Mouse (Mus musculus) midbrain, embryonic 14.5 days (tissue): ENCODE data around the gene Tmem59l. TPM values are rescaled to one million over a fixed set of nuclear protein-coding genes. Genes with fewer than 3 reads are reported as not detected.

Experiments
- ATAC-seq: fragments of 200-750 bp; cut with Nextera tagmentation; 2 replicates; pipeline ENCODE4 v1.8.0; 2017; ENCODE audit warnings: moderate number of reproducible peaks, moderate library complexity; ENCODE audit not compliant: low FRiP score, low TSS enrichment
- DNase-seq: peaks from one replicate; pipeline ENCODE4 v3.0.0-alpha.2; 2015
- H3K27ac ChIP-seq: fragments of 300-500 bp; sonication (generic); replicated peaks from 2 replicates; pipeline ENCODE4 v1.5.1; 2014; ENCODE audit warnings: mild to moderate bottlenecking, low read depth, low read length, moderate library complexity
- H3K27me3 ChIP-seq: fragments of 300-500 bp; sonication (generic); 2 replicates; pipeline ENCODE4 v1.6.1; 2014; ENCODE audit warnings: low read length, control low read depth, mixed read lengths; ENCODE audit not compliant: control insufficient read depth, insufficient read depth
- H3K36me3 ChIP-seq: fragments of 300-500 bp; sonication (generic); 2 replicates; pipeline ENCODE4 v1.6.1; 2014; ENCODE audit warnings: low read length, control low read depth; ENCODE audit not compliant: control insufficient read depth, insufficient read depth
- H3K4me1 ChIP-seq: fragments of 300-500 bp; sonication (generic); 2 replicates; pipeline ENCODE4 v1.6.1; 2014; ENCODE audit warnings: mild to moderate bottlenecking, antibody characterized with exemption, low read length, control low read depth; ENCODE audit not compliant: control insufficient read depth, insufficient read depth
- H3K4me2 ChIP-seq: fragments of 300-500 bp; sonication (generic); 2 replicates; pipeline ENCODE4 v1.6.1; 2014; ENCODE audit warnings: mild to moderate bottlenecking, low read length, moderate library complexity
- H3K4me3 ChIP-seq: fragments of 300-500 bp; sonication (generic); replicated peaks from 2 replicates; pipeline ENCODE4 v1.5.1; 2014; ENCODE audit warnings: low read depth, low read length
- H3K9ac ChIP-seq: fragments of 300-500 bp; sonication (generic); replicated peaks from 2 replicates; pipeline ENCODE4 v1.6.1; 2014; ENCODE audit warnings: mild to moderate bottlenecking, low read length, moderate library complexity
- H3K9me3 ChIP-seq: fragments of 300-500 bp; sonication (generic); 2 replicates; pipeline ENCODE4 v1.6.1; 2016; ENCODE audit warnings: low read length, control low read depth, mixed read lengths; ENCODE audit not compliant: control insufficient read depth
- WGBS: fragments of 180-500 bp; shearing (Covaris S2); extraction: QIAGEN DNeasy Blood & Tissue Kit; methylation state at CpG from one replicate; pipeline ENCODE4 v1.1.7; 2014; 5-methylcytosine and 5-hydroxymethylcytosine counted together
- polyA plus RNA-seq: library from polyadenylated mRNA; unstranded; fragments of >200 nt; fragmentation: Nextera tagmentation; extraction: Ambion mirVana; gene quantifications from 2 replicates; pipeline ENCODE4 v1.2.1, GENCODE M21; 2014

The Tmem59l gene
- polyA plus RNA-seq, 1 experiment from 2014 or later, result 104 TPM

DNA sequence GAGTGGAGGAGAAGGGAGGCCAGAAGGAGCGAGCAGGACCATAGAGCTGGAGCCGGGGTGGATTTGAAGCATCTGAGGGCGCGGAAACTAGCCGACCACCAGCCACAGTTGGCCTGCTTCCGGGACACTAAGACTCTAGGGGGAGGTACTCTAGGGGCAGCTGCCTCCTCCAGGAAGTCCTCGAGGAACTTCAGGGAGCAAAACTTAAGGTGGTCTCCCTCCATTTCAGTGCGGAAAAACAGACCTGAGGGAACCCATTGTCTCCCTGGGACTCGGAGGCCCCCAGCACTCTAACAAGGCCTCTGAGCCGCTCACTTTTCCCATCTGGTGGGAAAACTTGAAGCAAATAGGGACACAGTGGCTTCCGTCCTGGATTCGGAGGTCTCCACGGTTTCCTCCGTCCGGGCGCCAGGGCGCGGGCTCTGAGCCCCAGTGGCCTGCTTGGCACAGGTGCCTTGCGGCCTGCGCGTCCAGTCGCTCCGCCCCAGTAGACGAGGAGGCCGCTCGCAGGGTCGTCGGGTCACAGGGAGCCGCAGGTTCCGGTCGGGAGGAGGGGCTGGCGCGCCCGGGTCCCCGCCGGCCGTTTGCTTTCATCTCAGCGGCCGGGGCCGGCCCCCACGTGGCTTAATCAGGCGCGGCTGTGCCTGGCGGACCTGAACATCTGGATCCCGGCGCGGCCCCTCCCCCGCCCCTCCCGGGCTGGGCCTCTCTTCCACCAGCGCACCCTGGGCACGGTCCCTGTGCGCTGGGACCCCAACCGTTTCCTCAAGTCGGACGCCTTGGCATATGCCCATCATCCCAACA is 1.0 kb upstream of the Tmem59l start:
- ATAC-seq, result no peak

DNA sequence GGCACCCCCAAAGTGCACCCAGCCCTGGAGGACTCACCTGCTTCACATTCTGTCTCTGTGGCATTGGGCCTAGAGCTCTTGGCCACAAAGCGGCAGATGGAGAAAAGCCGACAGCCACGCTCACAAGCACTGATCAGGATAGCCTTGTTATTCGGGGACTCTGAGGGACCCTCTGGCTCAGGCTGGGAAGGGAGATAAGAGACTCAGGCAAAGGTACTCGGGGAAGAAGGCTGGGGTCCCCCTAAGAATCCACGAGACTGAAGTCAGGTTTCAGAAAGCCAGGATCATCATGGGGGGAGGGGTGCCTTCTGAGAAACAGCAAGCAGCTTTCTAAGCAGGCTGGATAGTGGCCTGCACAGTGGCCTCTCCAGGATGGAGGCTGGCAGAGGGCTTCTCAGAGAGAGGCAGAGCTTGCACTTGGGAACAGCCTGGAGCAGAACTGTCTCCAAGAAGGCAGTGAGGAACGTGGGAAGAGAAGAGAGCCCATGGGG is 922 bp downstream of the Tmem59l start:
- no peaks in the 10 kb centered on the region for H3K36me3 ChIP-seq
- 41% methylated on average over 7 of the region's 7 CpGs for WGBS
- peaks cover 20% of the 10 kb centered on the region for H3K4me1 ChIP-seq
- no peak for ATAC-seq
- H3K9me3 ChIP-seq, result no peaks in the 10 kb centered on the region
- H3K9ac ChIP-seq, result peak overlapping the region; percentile 70
- H3K27me3 ChIP-seq, result peaks cover 66% of the 10 kb centered on the region
- peak overlapping the region; percentile 78 for H3K4me2 ChIP-seq
- H3K27ac ChIP-seq, result no peak overlapping the region
- peak overlapping the region; percentile 58 for H3K4me3 ChIP-seq
- no peak for DNase-seq

More for the DNA sequence above, 1.0 kb upstream of the Tmem59l start:
- H3K27me3 ChIP-seq, result peaks cover 86% of the 10 kb centered on the region
- peak overlapping the region; percentile 58 for H3K4me3 ChIP-seq
- DNase-seq, result no peak
- no peak overlapping the region for H3K27ac ChIP-seq
- 3% methylated on average over 55 of the region's 55 CpGs for WGBS
- peaks cover 23% of the 10 kb centered on the region for H3K4me1 ChIP-seq
- peak overlapping the region; percentile 34 for H3K9ac ChIP-seq
- no peaks in the 10 kb centered on the region for H3K9me3 ChIP-seq
- H3K4me2 ChIP-seq, result peak overlapping the region; percentile 78
- no peaks in the 10 kb centered on the region for H3K36me3 ChIP-seq

DNA sequence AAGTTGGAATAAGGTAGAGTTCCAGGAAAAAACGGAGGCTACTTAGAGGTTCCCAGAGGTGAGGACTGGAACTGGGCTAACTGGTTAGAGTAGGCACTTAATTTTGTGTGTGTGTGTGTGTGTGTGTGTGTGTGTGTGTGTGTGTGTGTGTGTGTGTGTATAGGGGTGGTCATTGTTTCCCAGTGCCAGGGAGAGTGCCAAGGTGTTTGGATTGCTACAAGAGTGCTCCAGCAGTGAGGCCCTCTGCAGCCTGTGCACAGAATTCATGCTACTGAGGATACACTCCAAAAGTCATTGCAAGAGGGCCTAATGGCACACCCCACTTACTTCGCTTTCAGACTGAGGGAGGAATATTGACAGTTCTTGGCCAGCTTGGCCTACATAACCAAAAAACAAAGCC is 4.2 kb downstream of the Tmem59l start:
- ATAC-seq, result no peak

DNA sequence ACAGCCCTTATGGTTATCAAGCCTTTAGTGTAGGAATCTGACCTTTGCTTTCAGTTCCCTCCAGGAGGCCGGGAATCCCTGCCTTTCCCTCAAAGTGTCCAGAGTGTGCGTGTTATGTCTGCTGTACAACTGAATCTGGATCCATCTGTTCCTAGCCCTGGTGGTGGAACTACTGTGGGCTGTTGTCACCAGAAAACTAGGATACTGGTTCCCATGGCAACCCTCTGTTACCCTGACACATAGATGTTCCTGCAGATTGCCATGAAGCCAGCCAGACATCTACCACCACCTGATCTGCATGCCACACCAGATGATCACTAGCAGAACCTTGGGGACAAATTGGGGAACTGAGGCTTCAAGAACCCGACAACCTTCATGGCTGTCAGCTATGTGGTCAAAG is 5.2 kb downstream of the Tmem59l start:
- H3K27ac ChIP-seq, result no peak overlapping the region
- H3K9ac ChIP-seq, result no peak overlapping the region
- no peak overlapping the region for H3K4me3 ChIP-seq
- H3K27me3 ChIP-seq, result peaks cover 45% of the 10 kb centered on the region
- H3K4me1 ChIP-seq, result peaks cover 9% of the 10 kb centered on the region; the same call in 1 of the 2 replicates
- no peak overlapping the region for H3K4me2 ChIP-seq
- no peaks in the 10 kb centered on the region for H3K36me3 ChIP-seq
- no peak for ATAC-seq
- no peaks in the 10 kb centered on the region for H3K9me3 ChIP-seq
- 90% methylated on average over 3 of the region's 3 CpGs for WGBS
- DNase-seq, result no peak

More for the DNA sequence above, 4.2 kb downstream of the Tmem59l start:
- Histone ChIP-seq H3K4me3 (no peak overlapping the region), H3K27ac (no peak overlapping the region), H3K4me2 (no peak overlapping the region), H3K36me3 (no peaks in the 10 kb centered on the region), H3K9me3 (no peaks in the 10 kb centered on the region), H3K4me1 (peaks cover 6% of the 10 kb centered on the region; the same call in 1 of the 2 replicates), H3K9ac (no peak overlapping the region), H3K27me3 (peaks cover 48% of the 10 kb centered on the region)
- 60% methylated on average over 2 of the region's 2 CpGs for WGBS
- DNase-seq, result no peak

DNA sequence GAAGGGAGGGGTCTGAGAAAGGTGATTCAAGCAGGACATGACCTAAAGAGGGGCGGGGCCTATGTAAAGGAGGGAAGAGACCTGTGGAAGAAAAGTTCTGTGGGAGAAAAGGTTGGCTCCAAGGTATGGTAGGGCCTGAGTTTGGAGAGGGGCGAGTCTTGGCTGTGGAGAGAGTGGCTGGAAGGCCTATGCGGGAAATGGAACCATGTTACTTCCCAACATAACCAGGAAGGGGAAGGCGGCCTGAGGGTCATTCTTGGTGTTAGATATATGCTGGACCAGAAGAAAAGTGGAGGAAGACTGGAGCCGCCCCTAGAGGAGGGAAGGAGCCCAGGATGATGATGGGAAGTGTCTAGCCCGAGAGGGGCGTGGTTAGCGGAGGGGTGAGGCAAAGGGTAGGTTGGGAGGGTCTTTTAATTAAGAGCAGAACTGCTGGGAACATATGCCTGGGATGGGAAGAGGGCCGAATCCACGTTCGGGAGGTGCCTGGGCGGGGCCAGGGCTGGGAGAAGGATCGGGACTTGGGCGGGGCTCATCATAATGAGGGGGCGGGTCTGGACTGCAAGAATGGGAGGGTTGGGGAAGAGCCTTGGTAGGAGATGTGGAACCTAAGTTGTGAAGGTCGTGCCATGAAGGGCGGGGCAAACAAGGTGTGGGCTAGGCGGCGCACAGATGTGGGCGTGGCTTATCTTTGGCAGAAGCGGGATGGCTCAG is 9.7 kb downstream of the Tmem59l start:
- 3% methylated on average over 21 of the region's 21 CpGs for WGBS

DNA sequence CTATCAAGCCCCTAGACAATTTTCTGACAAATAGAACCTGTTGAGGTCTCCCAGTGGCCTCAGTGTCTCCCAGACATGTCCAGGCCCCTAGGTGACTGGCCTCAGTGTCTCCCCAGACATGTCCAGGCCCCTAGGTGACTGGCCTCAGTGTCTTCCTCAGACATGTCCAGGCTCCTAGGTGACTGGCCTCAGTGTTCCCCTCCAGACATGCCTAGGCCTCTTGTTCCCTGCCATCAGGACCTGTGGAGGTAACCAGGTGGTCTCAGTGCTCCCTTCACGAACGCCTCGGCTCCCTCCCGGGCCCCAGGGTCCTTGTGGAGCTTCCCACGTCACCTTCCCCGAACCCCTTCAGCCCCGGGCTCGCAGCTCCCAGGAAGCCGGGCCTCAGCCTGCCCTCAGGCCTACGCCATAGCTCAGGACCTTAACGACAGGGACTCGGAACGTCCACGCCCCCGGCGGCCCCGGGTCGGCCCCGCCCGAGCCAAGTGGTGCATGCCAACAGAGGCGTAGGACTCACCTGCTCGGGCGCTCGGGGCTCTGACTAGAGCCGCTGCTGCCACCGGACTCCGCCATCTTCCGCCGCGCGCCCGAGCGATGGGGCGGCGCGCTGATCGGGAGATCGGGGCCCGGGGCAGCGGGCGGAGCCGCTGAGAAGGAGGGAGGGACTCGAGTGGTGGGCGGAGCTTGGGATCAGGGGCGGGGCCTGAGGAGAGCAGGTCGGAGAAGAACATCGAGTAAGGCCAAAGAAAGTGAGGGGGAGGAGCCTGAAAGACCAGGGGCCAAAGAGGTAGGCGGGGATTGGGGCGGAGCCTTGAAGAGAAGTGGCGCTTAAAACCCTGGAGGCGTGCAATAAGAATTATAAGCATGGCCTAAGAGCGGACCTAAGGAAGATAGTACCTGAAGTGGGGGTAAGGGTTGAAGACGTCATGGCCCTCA is 10.6 kb downstream of the Tmem59l start, which contains the start of gene Klhl26:
Gene Klhl26, minus strand, starts transcription at position 636 of the 936 bp plus-strand sequence.
- no peaks in the 10 kb centered on the region for H3K9me3 ChIP-seq
- H3K4me3 ChIP-seq, result peak within 1 kb of the TSS; percentile 53
- DNase-seq, result peak; percentile 92
- H3K4me1 ChIP-seq, result peaks cover 8% of the 10 kb centered on the region; the same call in 1 of the 2 replicates
- H3K9ac ChIP-seq, result peak within 1 kb of the TSS; percentile 73
- H3K4me2 ChIP-seq, result peak within 1 kb of the TSS; percentile 74
- peaks cover 15% of the 10 kb centered on the region for H3K27me3 ChIP-seq
- H3K27ac ChIP-seq, result 0 out of 2 replicates have a peak within 1 kb of the TSS, but pooled peaks have one; percentile 34
- ATAC-seq, result peak; percentile 88
- WGBS, result under 1% methylated on average over 53 of the region's 53 CpGs
- no peaks in the 10 kb centered on the region for H3K36me3 ChIP-seq

More for the DNA sequence above, 9.7 kb downstream of the Tmem59l start:
- no peak overlapping the region for H3K27ac ChIP-seq
- peak overlapping the region; percentile 74 for H3K4me2 ChIP-seq
- ATAC-seq (peak; percentile 26; the same call in 1 of the 2 replicates), DNase-seq (no peak)
- H3K4me1 ChIP-seq, result peaks cover 8% of the 10 kb centered on the region; the same call in 1 of the 2 replicates
- H3K9ac ChIP-seq, result no peak overlapping the region; the same call in 1 of the 2 replicates
- peak overlapping the region; percentile 53 for H3K4me3 ChIP-seq
- no peaks in the 10 kb centered on the region for H3K9me3 ChIP-seq
- peaks cover 15% of the 10 kb centered on the region for H3K27me3 ChIP-seq
- no peaks in the 10 kb centered on the region for H3K36me3 ChIP-seq

DNA sequence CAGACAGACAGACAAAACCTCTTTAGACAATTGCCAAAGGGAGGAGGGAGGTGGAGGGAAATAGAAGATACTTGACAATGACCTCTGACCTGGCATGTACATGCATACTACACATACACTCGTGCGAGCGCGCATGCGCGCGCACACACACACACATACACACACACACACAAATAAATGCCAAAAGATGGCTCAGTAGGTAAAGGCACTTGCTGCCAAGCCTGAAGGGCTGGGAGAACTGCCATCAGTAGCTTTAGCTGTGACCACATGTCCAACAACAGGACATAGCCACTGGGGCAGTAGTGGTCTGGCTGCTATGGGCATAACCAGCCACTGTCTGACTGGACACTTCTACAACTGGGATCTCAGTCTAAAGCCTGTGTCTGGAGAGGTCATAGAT is 15.3 kb downstream of the Tmem59l start:
- H3K9ac ChIP-seq, result no peak overlapping the region
- 0 out of 2 replicates have a peak, but pooled peaks cover 2% of the 10 kb centered on the region for H3K4me1 ChIP-seq
- no peak overlapping the region for H3K4me3 ChIP-seq
- ATAC-seq (no peak), DNase-seq (no peak)
- no peak overlapping the region for H3K4me2 ChIP-seq
- 94% methylated on average over 7 of the region's 7 CpGs for WGBS
- H3K9me3 ChIP-seq, result no peaks in the 10 kb centered on the region
- no peak overlapping the region for H3K27ac ChIP-seq
- H3K36me3 ChIP-seq, result no peaks in the 10 kb centered on the region
- H3K27me3 ChIP-seq, result no peaks in the 10 kb centered on the region

DNA sequence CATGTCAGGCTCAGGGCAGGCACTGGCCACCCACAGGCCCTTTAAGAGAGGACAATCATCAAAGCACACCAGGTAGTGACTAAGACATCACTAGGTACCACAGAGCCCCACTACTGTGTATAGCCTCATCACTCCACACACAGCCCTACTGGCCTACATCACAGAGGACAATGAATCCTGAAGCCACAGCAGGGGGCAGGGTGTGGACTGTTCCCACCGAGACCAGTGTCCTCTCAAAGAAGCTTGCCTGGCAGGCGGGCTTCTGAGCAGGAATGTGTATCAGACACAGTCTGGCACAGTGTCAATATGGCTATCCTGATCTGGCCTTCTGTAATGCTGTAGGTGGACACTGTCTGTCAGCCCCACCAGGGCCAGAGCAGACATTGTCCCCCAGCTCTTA is 17.2 kb downstream of the Tmem59l start:
- 62% methylated on average over 2 of the region's 2 CpGs for WGBS
- ATAC-seq, result no peak
- no peak for DNase-seq

More for the DNA sequence above, 17.2 kb downstream of the Tmem59l start:
- no peaks in the 10 kb centered on the region for H3K4me1 ChIP-seq
- H3K4me3 ChIP-seq, result no peak overlapping the region
- no peak overlapping the region for H3K9ac ChIP-seq
- H3K4me2 ChIP-seq, result no peak overlapping the region
- H3K27me3 ChIP-seq, result no peaks in the 10 kb centered on the region
- peaks cover 4% of the 10 kb centered on the region; the same call in 1 of the 2 replicates for H3K36me3 ChIP-seq
- H3K27ac ChIP-seq, result no peak overlapping the region
- no peaks in the 10 kb centered on the region for H3K9me3 ChIP-seq
